Mouse (Mus musculus) liver, embryonic 14.5 days (tissue): ENCODE results near the gene Ccdc124. TPM values are rescaled to one million over a fixed set of nuclear protein-coding genes. Genes with fewer than 3 reads are reported as not detected.

Experiments used
- ATAC-seq: fragments of 200-750 bp; cut with Nextera tagmentation; 2 replicates; pipeline ENCODE4 v1.8.0; 2017; ENCODE audit warnings: moderate number of reproducible peaks, mild to moderate bottlenecking, moderate library complexity; ENCODE audit not compliant: insufficient read depth
- DNase-seq, 3 experiments: peaks; one replicate each; pipeline ENCODE4 v3.0.0-alpha.2; 2012 to 2013; ENCODE audit warnings: low read depth in 3 of 3, low spot score in 3 of 3
- H3K27ac ChIP-seq: fragments of 300-500 bp; sonication (generic); 2 replicates; pipeline ENCODE4 v1.5.1; 2014; ENCODE audit warnings: moderate library complexity, mild to moderate bottlenecking, control low read depth, inconsistent platforms
- H3K27me3 ChIP-seq: fragments of 300-500 bp; sonication (generic); 2 replicates; pipeline ENCODE4 v1.6.1; 2014; ENCODE audit warnings: mild to moderate bottlenecking, low read length, moderate library complexity; ENCODE audit not compliant: control insufficient read depth, insufficient read depth
- H3K36me3 ChIP-seq: fragments of 300-500 bp; sonication (generic); replicated peaks from 2 replicates; pipeline ENCODE4 v1.6.1; 2014; ENCODE audit warnings: low read depth; ENCODE audit not compliant: control insufficient read depth, insufficient read depth
- H3K4me1 ChIP-seq, 2 experiments: fragments of 200-500 bp in 1 of 2; fragments of 300-500 bp in 1 of 2; sonication (generic) in 1 of 2; replicated peaks; 2 replicates each; pipeline ENCODE4 v1.6.1; 2012 to 2014; ENCODE audit warnings: antibody characterized with exemption in 1 of 2, inconsistent platforms in 1 of 2, low read length in 1 of 2; ENCODE audit not compliant: control insufficient read depth in 2 of 2, insufficient read depth in 2 of 2
- H3K4me2 ChIP-seq: fragments of 300-500 bp; sonication (generic); 2 replicates; pipeline ENCODE4 v1.6.1; 2014; ENCODE audit warnings: low read depth, mild to moderate bottlenecking, control low read depth, moderate library complexity
- H3K4me3 ChIP-seq, 2 experiments: fragments of 200-500 bp in 1 of 2; fragments of 300-500 bp in 1 of 2; sonication (generic) in 1 of 2; 2 replicates each; pipeline ENCODE4 v1.5.1; 2012 to 2014; ENCODE audit warnings: low read depth in 2 of 2, low read length in 2 of 2, mild to moderate bottlenecking in 2 of 2, control low read depth in 1 of 2, inconsistent platforms in 1 of 2, moderate library complexity in 1 of 2; ENCODE audit not compliant: insufficient read depth in 1 of 2
- H3K9ac ChIP-seq: fragments of 300-500 bp; sonication (generic); replicated peaks from 2 replicates; pipeline ENCODE4 v1.6.1; 2014; ENCODE audit warnings: mild to moderate bottlenecking, control low read depth, moderate library complexity
- H3K9me3 ChIP-seq: fragments of 300-500 bp; sonication (generic); 2 replicates; pipeline ENCODE4 v1.6.1; 2016; ENCODE audit warnings: low read length, mixed read lengths; ENCODE audit not compliant: control insufficient read depth
- CTCF ChIP-seq: IDR thresholded peaks from 2 replicates; pipeline ENCODE4 v1.5.1; 2016; ENCODE audit warnings: antibody characterized with exemption, low read depth, control low read depth
- EP300 ChIP-seq: IDR thresholded peaks from 2 replicates; pipeline ENCODE4 v1.6.1; 2016; ENCODE audit warnings: antibody characterized with exemption, low read depth
- WGBS: fragments of 180-500 bp; shearing (Covaris S2); extraction: QIAGEN DNeasy Blood & Tissue Kit; methylation state at CpG from one replicate; pipeline ENCODE4 v1.1.7; 2014; ENCODE audit not compliant: insufficient replicate concordance; 5-methylcytosine and 5-hydroxymethylcytosine counted together
- polyA plus RNA-seq, 2 experiments: library from polyadenylated mRNA; depleted of rRNA in 1 of 2; stranded (reverse) in 1 of 2; unstranded in 1 of 2; fragments of >200 nt; fragmentation: Nextera tagmentation in 1 of 2; extraction: Ambion mirVana in 1 of 2; gene quantifications; 2 replicates each; pipeline versions ENCODE4 v1.2.1 to v1.2.3; 2012 to 2014

The Ccdc124 gene
- polyA plus RNA-seq, 2 experiments = 34.3 to 54.1 TPM

- WGBS = 48% methylated on average over 6 of the region's 6 CpGs
- Histone ChIP-seq H3K4me1 (peaks cover 6 to 8% of the 10 kb centered on the region in 2 experiments), H3K27ac (no peak overlapping the region), H3K4me2 (no peak overlapping the region), H3K9me3 (no peaks in the 10 kb centered on the region), H3K4me3 (no peak overlapping the region), H3K36me3 (no peaks in the 10 kb centered on the region), H3K9ac (peak overlapping the region; percentile 31; the same call in 1 of the 2 replicates), H3K27me3 (no peaks in the 10 kb centered on the region; the same call in 1 of the 2 replicates)
- DNase-seq (no peak), ATAC-seq (no peak)
- TF ChIP-seq EP300 = no peak
- no peak for TF ChIP-seq CTCF
Observed at GRCm38 (mm10) chr8:70851837-70852236, 21.9 kb downstream of the Ccdc124 start.

DNA sequence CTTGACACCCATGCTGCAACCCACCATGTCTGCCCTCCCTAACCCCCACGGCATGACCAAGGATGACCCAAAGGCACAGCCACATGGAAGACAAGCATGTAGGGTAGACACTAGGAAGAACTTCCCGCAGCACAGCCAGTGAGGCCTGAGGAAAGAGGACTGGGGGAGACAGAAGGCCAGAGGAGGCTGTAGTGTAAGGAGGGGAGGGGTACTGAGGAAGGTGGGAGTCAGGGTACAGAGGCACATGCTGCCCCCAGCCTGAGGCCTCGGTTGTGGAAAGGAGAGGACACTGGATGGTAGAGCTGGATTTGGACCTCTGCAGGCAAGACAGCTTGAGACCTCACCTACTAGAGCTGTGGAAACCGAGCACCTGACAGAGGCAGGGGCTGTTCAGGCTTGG lies 22.8 kb downstream of the Ccdc124 start:
- no peak overlapping the region for H3K27ac ChIP-seq
- TF ChIP-seq EP300 (no peak), CTCF (no peak)
- no peak overlapping the region for H3K9ac ChIP-seq
- H3K4me3 ChIP-seq = no peak overlapping the region
- peaks cover 6% of the 10 kb centered on the region in 2 experiments for H3K4me1 ChIP-seq
- H3K4me2 ChIP-seq = no peak overlapping the region
- H3K36me3 ChIP-seq = no peaks in the 10 kb centered on the region
- no peaks in the 10 kb centered on the region for H3K27me3 ChIP-seq
- DNase-seq = no peak
- no peaks in the 10 kb centered on the region for H3K9me3 ChIP-seq
- WGBS = 71% methylated on average over 4 of the region's 4 CpGs
- no peak for ATAC-seq

DNA sequence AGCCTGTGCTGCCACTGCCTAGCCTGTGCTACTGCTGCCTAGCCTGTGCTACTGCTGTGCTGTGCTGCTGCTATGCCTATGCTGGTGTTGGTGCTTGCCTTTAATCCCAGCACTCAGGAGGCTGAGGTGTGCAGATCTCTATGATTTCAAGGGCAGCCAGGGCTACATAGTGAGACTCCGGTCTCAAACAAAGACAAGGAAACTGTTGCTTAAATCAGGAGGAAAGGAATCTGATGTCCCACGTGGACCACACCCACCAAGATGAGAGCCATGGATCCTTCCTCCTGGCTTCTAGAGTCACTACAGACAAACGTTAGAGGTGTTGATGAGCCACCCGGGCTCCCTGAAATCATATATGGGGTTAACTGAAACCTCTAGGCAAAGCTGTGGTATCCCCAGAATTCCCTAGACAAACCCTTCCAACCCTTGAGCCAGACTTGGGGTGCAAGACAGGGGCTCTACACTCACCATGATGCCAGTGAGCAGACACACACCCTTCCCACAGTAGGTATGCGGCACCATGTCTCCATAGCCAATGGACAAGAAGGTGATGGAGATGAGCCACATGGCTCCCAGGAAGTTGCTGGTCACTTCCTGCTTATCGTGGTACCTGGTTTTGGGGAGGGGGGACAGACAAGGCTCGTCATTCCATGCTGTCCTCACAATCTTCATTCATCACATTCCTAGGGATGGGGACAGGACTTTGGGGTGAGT lies 23.4 kb downstream of the Ccdc124 start:
- no peak overlapping the region for H3K4me2 ChIP-seq
- ATAC-seq (no peak), DNase-seq (no peak)
- no peaks in the 10 kb centered on the region for H3K9me3 ChIP-seq
- H3K4me3 ChIP-seq = no peak overlapping the region
- H3K27ac ChIP-seq = no peak overlapping the region
- H3K27me3 ChIP-seq = no peaks in the 10 kb centered on the region
- peaks cover 6% of the 10 kb centered on the region in 2 experiments for H3K4me1 ChIP-seq
- no peak overlapping the region for H3K9ac ChIP-seq
- H3K36me3 ChIP-seq = no peaks in the 10 kb centered on the region
- TF ChIP-seq EP300 = no peak
- TF ChIP-seq CTCF = no peak
- WGBS = 55% methylated on average over 7 of the region's 7 CpGs

DNA sequence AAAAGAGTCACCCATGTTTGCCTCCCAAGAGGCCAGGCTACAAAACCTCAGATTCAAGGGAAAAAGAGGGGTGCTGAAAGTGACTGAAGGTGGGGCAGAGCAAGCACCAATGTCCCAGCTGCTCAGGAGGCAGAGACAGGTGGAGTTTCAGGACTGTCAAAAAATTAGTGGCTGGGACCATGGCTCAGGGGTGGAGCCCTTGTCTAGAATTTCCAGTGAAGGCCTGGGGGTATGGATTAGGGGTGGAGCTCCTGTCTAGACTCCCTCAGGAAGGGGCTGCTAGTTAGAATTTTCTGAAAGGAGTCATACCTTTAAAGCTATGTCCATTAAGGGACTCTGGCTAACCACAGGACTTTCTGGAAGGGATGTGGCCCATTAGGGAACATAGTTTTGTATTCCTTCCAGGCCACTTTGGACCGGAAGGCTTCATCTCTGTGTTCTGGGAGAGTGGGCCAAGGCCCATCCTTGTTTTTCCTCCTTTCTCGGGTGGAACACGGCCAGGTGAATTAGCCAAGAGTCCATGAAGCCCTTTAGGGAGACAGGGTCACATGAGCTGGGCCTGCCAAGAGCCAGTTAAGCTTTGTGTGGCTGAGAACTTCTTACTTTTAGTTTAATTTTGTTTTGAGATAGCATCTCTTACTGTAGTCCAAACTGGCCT lies 24.3 kb downstream of the Ccdc124 start:
- no peak for DNase-seq
- Histone ChIP-seq H3K4me2 (no peak overlapping the region), H3K27ac (no peak overlapping the region), H3K4me1 (peaks cover 14% of the 10 kb centered on the region in 2 experiments), H3K9me3 (no peaks in the 10 kb centered on the region), H3K4me3 (no peak overlapping the region), H3K27me3 (no peaks in the 10 kb centered on the region), H3K9ac (no peak overlapping the region), H3K36me3 (no peaks in the 10 kb centered on the region)
- ATAC-seq = no peak
- 64% methylated on average over 3 of the region's 3 CpGs for WGBS
- TF ChIP-seq EP300 (no peak), CTCF (no peak)

DNA sequence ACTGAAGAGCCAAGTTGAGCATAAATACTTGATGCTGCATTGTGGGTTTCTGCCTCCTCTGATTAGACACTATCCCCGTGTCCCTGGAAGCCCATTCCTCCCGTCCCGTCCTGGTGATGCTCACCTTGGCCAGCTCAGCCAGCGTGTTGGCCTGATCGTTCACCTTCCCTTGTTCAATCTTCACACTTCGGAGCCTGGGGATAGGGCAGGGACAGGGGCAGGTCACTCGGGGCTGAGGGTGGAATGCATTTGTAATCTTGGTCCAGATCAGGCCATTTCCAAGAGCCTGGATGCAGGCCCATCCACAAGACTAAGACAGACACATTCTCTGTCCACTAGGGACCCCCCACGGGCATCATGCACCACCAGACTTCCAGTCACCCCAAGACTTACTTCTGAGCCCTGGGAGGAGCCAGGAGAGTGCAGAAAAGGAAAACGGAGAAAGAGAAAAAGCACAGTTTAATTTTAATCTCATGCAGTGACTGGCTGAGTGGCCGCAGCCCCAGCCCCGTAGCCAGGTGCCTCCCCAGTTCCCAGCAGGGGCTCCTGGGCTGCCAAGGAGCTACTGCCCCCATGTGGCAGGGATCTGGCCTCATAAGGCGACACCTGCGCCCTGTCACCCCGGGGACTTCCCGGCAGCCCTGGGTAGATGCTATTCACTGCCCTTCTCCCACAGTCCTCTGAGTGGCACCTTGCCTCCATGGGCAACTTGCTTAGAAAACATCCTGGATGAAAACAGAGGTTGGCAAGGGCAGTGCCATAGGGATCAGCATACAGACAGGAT lies 27.2 kb downstream of the Ccdc124 start:
- no peaks in the 10 kb centered on the region for H3K36me3 ChIP-seq
- H3K27ac ChIP-seq = no peak overlapping the region
- H3K9me3 ChIP-seq = no peaks in the 10 kb centered on the region
- H3K4me1 ChIP-seq = peaks cover 35 to 37% of the 10 kb centered on the region in 2 experiments
- TF ChIP-seq CTCF (peak; percentile 74), EP300 (no peak)
- H3K9ac ChIP-seq = 0 out of 2 replicates have a peak overlapping the region, but pooled peaks have one; percentile 3
- ATAC-seq (no peak), DNase-seq (no peak)
- no peak overlapping the region for H3K4me3 ChIP-seq
- 44% methylated on average over 15 of the region's 15 CpGs for WGBS
- H3K4me2 ChIP-seq = no peak overlapping the region
- no peaks in the 10 kb centered on the region for H3K27me3 ChIP-seq
